Mouse (Mus musculus) kidney, adult 2 months (tissue): Measurements from ENCODE around the gene Dnajc25.

Source experiments
- CTCF ChIP-seq: fragments of 200-500 bp; conservative IDR thresholded peaks from 2 replicates; pipeline ENCODE4 v1.5.1; 2011; ENCODE audit warnings: low read depth, mild to moderate bottlenecking, control low read depth, low read length, moderate library complexity, mixed read lengths; ENCODE audit not compliant: insufficient read depth, insufficient read length
- POLR2A ChIP-seq: fragments of 200-500 bp; IDR thresholded peaks from one replicate; pipeline ENCODE4 v1.6.1; 2011; ENCODE audit warnings: low read depth, low read length, control low read depth

- TF ChIP-seq CTCF (no peak), POLR2A (no peak)
Measured at GRCm38 (mm10) chr4:58995251-58995693, 410 bp downstream of the Dnajc25 start.
